Mouse (Mus musculus) G1E (cell line): ENCODE results near the gene Pld3.

Source experiments
- CTCF ChIP-seq: IDR thresholded peaks from 2 replicates; pipeline ENCODE4 v1.5.1; 2012; ENCODE audit warnings: low read depth, low read length, inconsistent platforms, mixed read lengths
- GATA1 ChIP-seq: IDR thresholded peaks from 2 replicates; pipeline ENCODE4 v1.6.1; 2012; ENCODE audit warnings: borderline replicate concordance, low read length, inconsistent platforms, mixed read lengths
- GATA2 ChIP-seq: IDR thresholded peaks from 2 replicates; pipeline ENCODE4 v1.6.1; 2012; ENCODE audit warnings: low read depth, low read length, inconsistent platforms, borderline replicate concordance
- TAL1 ChIP-seq: conservative IDR thresholded peaks from 2 replicates; pipeline ENCODE4 v1.6.1; 2012; ENCODE audit warnings: low read depth, low read length, inconsistent platforms, mixed read lengths

DNA sequence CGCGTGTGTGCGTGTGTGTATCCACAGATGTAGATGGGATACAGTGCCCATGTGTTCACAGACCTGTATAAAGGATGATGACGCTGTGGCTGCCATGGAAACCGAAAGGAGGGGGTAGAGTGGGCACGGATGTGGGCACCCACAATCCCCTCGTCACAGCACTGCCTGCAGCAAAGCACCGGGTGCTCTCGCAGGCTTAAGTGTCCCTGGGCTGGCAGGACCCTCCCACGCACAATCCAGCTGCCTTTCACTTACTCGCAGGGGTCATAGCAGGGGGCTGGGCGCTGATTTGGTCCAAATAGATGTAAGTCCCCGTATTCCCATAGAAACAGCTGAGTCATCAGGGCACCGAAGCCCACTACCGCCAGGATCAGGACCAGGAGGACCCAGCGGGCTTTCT is 11.6 kb downstream of the Pld3 start:
- TF ChIP-seq CTCF, result no peak
- TF ChIP-seq GATA2, result no peak
- TF ChIP-seq TAL1, result no peak
- TF ChIP-seq GATA1, result no peak
